Mouse (Mus musculus): Measurements from ENCODE around the gene Pdp2.

DNA sequence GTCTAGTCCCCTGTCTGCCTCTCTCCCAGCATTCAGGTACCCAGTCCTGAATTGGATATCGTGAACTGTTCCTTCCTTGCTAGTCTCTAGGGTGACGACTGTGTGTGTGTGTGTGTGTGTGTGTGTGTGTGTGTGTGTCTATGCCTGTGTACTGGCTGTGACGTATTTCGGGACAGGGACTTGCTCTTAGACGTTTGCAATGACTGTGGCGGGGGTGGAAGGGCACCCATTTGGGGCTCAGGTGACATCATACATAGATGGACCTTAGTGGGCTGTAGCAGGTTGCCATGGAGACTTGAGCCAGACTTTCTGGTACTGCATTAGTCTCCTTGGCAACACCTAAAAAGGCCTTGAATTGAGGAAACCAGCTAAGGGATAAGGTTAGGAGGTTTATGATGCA, 41.2 kb downstream of the Pdp2 start:
- TF ChIP-seq ZC3H11A (IDR thresholded peaks at IDR 0.05; ENCODE audit: borderline replicate concordance, low read depth, low read length) (no peak), MAFK (IDR thresholded peaks at IDR 0.05; ENCODE audit: insufficient read depth, low read depth, low read length) (no peak), CHD2 (IDR thresholded peaks at IDR 0.05; ENCODE audit: low read depth, low read length) (no peak), HCFC1 (IDR thresholded peaks at IDR 0.05; ENCODE audit: borderline replicate concordance, insufficient read depth, low read length) (no peak), ZNF384 (IDR thresholded peaks at IDR 0.05; ENCODE audit: low read depth, low read length) (no peak)

Measured in ES-E14 (cell line).